ENCODE assay signal across 15 mouse cellular contexts in genomic region chr6:100939766-100940165, GRCm38 (mm10).
DNase-seq lines count a peak whose midpoint lies in the region; ATAC-seq and TF ChIP-seq lines count a peak whose summit lies in the region.
"Had no signal": no experiment of that assay in that cellular context is flagged by ENCODE, and none has a peak within 500 bp of the region (broad histone marks: within the 10 kb centered on the region; RNA-seq: fewer than 3 reads in every experiment).

No protein-coding gene starts in this region.

- H3K4me2 ChIP-seq in midbrain, embryonic 11.5 days = no peak overlapping the region
- H3K4me2 ChIP-seq in midbrain, embryonic 13.5 days (replicated peaks) = no peak overlapping the region

- TF ChIP-seq POLR2A in heart, adult 2 months (IDR thresholded peaks at IDR 0.05; ENCODE audit: insufficient read depth, low read depth, low read length) = no peak

- intact Hi-C loops in heart, adult 2 months (cut with DNase I) = no loop called here

- no peak overlapping the region for H3K9ac ChIP-seq in heart, adult 2 months (ENCODE audit: low read depth, low read length)
- no peak overlapping the region for H3K9ac ChIP-seq in midbrain, embryonic 11.5 days (ENCODE audit: low read length)
- no peak overlapping the region for H3K9ac ChIP-seq in midbrain, embryonic 13.5 days (replicated peaks)

- H3K36me3 ChIP-seq in heart, adult 2 months (ENCODE audit: control insufficient read depth, insufficient read depth, low read length) = no peaks in the 10 kb centered on the region
- H3K36me3 ChIP-seq in midbrain, embryonic 11.5 days (ENCODE audit: control insufficient read depth, insufficient read depth, low read length) = no peaks in the 10 kb centered on the region
- H3K36me3 ChIP-seq in midbrain, embryonic 13.5 days = no peaks in the 10 kb centered on the region
- H3K36me3 ChIP-seq: G1E had no signal

- peak; percentile 60 for DNase-seq in heart, adult 11 months
- no peak for DNase-seq in heart, adult 2 months
- peak; percentile 59 for DNase-seq in midbrain, embryonic 11.5 days (ENCODE audit: low spot score, missing footprints)
- DNase-seq: adrenal gland, adult 2 months; adrenal gland, adult 8-10 months; adrenal gland, postnatal 36 days; B cell, adult 2 months; cerebellum, adult 11 months; cerebellum, adult 11-12 months; cerebellum, adult 18-20 months had no signal

- TF ChIP-seq EP300 in heart, adult 2 months (IDR thresholded peaks at IDR 0.05; ENCODE audit: insufficient read depth, low read depth, low read length) = no peak

- no peak for ATAC-seq in midbrain, embryonic 11.5 days (ENCODE audit: low FRiP score)
- ATAC-seq in midbrain, embryonic 13.5 days = no peak
- ATAC-seq: activated CD4-positive, CD25-positive, alpha-beta regulatory T cell, adult 4 months; CD4-positive, CD25-positive, alpha-beta regulatory T cell, adult 4 months had no signal

- H3K79me2 ChIP-seq in heart, adult 2 months (replicated peaks; ENCODE audit: control insufficient read depth, insufficient read depth, low read length) = no peaks in the 10 kb centered on the region

- H3K9me3 ChIP-seq in midbrain, embryonic 11.5 days (ENCODE audit: control insufficient read depth, low read length) = no peaks in the 10 kb centered on the region
- H3K9me3 ChIP-seq in midbrain, embryonic 13.5 days = no peaks in the 10 kb centered on the region; the same call in 1 of the 2 replicates

- 88% methylated on average over 5 of the region's 5 CpGs for WGBS in heart, adult 2 months
- WGBS in midbrain, embryonic 11.5 days = 86% methylated on average over 5 of the region's 5 CpGs
- WGBS in midbrain, embryonic 13.5 days = 76% methylated on average over 5 of the region's 5 CpGs

- no peak overlapping the region for H3K27ac ChIP-seq in heart, adult 2 months
- H3K27ac ChIP-seq in midbrain, embryonic 11.5 days (ENCODE audit: low read depth, low read length) = no peak overlapping the region
- H3K27ac ChIP-seq in midbrain, embryonic 13.5 days = no peak overlapping the region

- H3K4me1 ChIP-seq in heart, adult 2 months (ENCODE audit: control insufficient read depth, insufficient read depth, low read length) = no peaks in the 10 kb centered on the region
- H3K4me1 ChIP-seq in midbrain, embryonic 11.5 days (ENCODE audit: control insufficient read depth, insufficient read depth, low read length) = no peaks in the 10 kb centered on the region; the same call in 1 of the 2 replicates
- 0 out of 2 replicates have a peak, but pooled peaks cover 2% of the 10 kb centered on the region for H3K4me1 ChIP-seq in midbrain, embryonic 13.5 days (replicated peaks)

- TF ChIP-seq CTCF in heart, adult 2 months (IDR thresholded peaks at IDR 0.05) = no peak

- H3K4me3 ChIP-seq in heart, adult 2 months = no peak overlapping the region
- no peak overlapping the region for H3K4me3 ChIP-seq in midbrain, embryonic 11.5 days (ENCODE audit: low read depth, low read length)
- H3K4me3 ChIP-seq in midbrain, embryonic 13.5 days (replicated peaks) = no peak overlapping the region

- H3K27me3 ChIP-seq in heart, adult 2 months (ENCODE audit: control insufficient read depth, insufficient read depth, low read length) = no peaks in the 10 kb centered on the region
- no peaks in the 10 kb centered on the region for H3K27me3 ChIP-seq in midbrain, embryonic 11.5 days (ENCODE audit: control insufficient read depth, insufficient read depth, low read length)
- no peaks in the 10 kb centered on the region for H3K27me3 ChIP-seq in midbrain, embryonic 13.5 days
- H3K27me3 ChIP-seq: Patski had no signal

Comparison
In these comparisons a context has a peak if more than half of its experiments do, and no peak if none do; other contexts are left out.
1. DNase-seq: peak in heart, adult 11 months (single experiment) and midbrain, embryonic 11.5 days (single experiment); none in heart, adult 2 months (0 of 2).